Mouse (Mus musculus) heart, embryonic 12.5 days (tissue): ENCODE data around the gene Fam53b. TPM values are rescaled to one million over a fixed set of nuclear protein-coding genes. Genes with fewer than 3 reads are reported as not detected.
A peak's percentile ranks its signal among the peaks of the same experiment; 100 is the strongest.

Experiments used
- ATAC-seq: fragments of 200-750 bp; cut with Nextera tagmentation; 2 replicates; pipeline ENCODE4 v1.8.0; 2017; ENCODE audit warnings: moderate TSS enrichment, moderate library complexity; ENCODE audit not compliant: insufficient number of reproducible peaks, low FRiP score
- H3K27ac ChIP-seq: fragments of 300-500 bp; sonication (generic); 2 replicates; pipeline ENCODE4 v1.5.1; 2016; ENCODE audit warnings: mild to moderate bottlenecking, moderate library complexity; ENCODE audit not compliant: poor library complexity, severe bottlenecking
- H3K27me3 ChIP-seq: fragments of 300-500 bp; sonication (generic); replicated peaks from 2 replicates; pipeline ENCODE4 v1.6.1; 2016; ENCODE audit warnings: mild to moderate bottlenecking, moderate library complexity
- H3K36me3 ChIP-seq: fragments of 300-500 bp; sonication (generic); 2 replicates; pipeline ENCODE4 v1.6.1; 2016; ENCODE audit warnings: mild to moderate bottlenecking, moderate library complexity
- H3K4me1 ChIP-seq: fragments of 300-500 bp; sonication (generic); replicated peaks from 2 replicates; pipeline ENCODE4 v1.6.1; 2016; ENCODE audit warnings: mild to moderate bottlenecking
- H3K4me2 ChIP-seq: fragments of 300-500 bp; sonication (generic); 2 replicates; pipeline ENCODE4 v1.6.1; 2016; ENCODE audit warnings: mild to moderate bottlenecking, moderate library complexity
- H3K4me3 ChIP-seq: fragments of 300-500 bp; sonication (generic); 2 replicates; pipeline ENCODE4 v1.5.1; 2016; ENCODE audit warnings: mild to moderate bottlenecking
- H3K9ac ChIP-seq: fragments of 300-500 bp; sonication (generic); 2 replicates; pipeline ENCODE4 v1.6.1; 2016; ENCODE audit warnings: mild to moderate bottlenecking, moderate library complexity
- H3K9me3 ChIP-seq: fragments of 300-500 bp; sonication (generic); replicated peaks from 2 replicates; pipeline ENCODE4 v1.6.1; 2016; ENCODE audit warnings: mild to moderate bottlenecking, moderate library complexity
- WGBS: fragments of 180-500 bp; shearing (Covaris S2); methylation state at CpG from one replicate; pipeline ENCODE4 v1.1.7; 2016; 5-methylcytosine and 5-hydroxymethylcytosine counted together
- polyA plus RNA-seq: library from polyadenylated mRNA; unstranded; fragments of >200 nt; fragmentation: Nextera tagmentation; extraction: Ambion mirVana; gene quantifications from 2 replicates; pipeline ENCODE4 v1.2.1, GENCODE M21; 2016

The Fam53b gene
- polyA plus RNA-seq, 1 experiment from 2014 or later: 17.0 TPM

DNA sequence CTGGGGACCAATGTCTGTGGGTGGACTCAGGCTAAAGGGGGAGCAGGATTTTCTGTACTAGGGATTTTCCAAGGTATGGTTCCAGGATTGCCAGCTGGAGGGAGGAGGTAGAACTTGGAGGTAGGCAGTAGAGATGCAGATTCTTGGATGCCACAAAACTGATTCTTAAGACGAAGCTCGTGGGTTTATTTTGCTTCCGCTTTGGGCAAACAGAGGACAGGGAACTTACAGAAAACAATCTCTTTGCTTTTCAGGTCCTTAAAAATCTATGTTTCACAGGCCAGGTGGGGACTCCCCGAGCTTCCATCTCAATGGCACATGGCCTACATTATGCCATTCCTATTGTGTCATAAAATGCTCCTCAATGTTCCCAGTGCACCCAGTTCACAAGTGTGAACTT, 49.4 kb downstream of the Fam53b start:
- Histone ChIP-seq H3K27me3 (no peaks in the 10 kb centered on the region), H3K9ac (no peak overlapping the region), H3K4me3 (no peak overlapping the region), H3K36me3 (peaks cover 11% of the 10 kb centered on the region), H3K4me1 (peaks cover 32% of the 10 kb centered on the region), H3K9me3 (no peaks in the 10 kb centered on the region), H3K4me2 (no peak overlapping the region), H3K27ac (no peak overlapping the region)
- 90% methylated on average over 4 of the region's 4 CpGs for WGBS
- ATAC-seq: no peak

- 84% methylated on average over 5 of the region's 5 CpGs for WGBS
- no peak overlapping the region for H3K4me2 ChIP-seq
- H3K36me3 ChIP-seq: peaks cover 14% of the 10 kb centered on the region
These were observed 49.8 kb downstream of the Fam53b start for GRCm38 (mm10) chr7:132763911-132764310.

DNA sequence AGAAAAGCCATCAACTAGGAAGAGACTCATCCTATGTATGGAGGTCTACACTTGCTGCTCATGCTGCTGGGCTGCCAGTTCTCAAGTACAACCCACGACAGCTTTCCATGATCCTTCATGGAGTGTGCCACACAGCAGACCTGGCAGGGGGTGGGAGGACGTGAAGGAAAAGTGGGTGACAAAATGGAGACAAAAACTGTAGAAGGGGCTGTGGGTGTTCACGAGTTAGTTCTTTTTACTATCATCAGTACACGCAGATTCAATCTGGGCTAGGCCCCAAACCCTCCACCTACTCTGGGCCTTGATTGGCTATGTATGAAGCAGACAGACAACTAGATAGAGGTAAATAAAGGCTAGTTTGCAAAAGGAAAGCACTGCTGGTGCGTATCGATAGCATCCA, 50.3 kb downstream of the Fam53b start:
- peaks cover 32% of the 10 kb centered on the region for H3K4me1 ChIP-seq
- H3K9ac ChIP-seq: no peak overlapping the region
- H3K9me3 ChIP-seq: no peaks in the 10 kb centered on the region
- H3K36me3 ChIP-seq: peaks cover 20% of the 10 kb centered on the region
- H3K27ac ChIP-seq: no peak overlapping the region
- no peak overlapping the region for H3K4me2 ChIP-seq
- 87% methylated on average over 6 of the region's 6 CpGs for WGBS
- no peak overlapping the region for H3K4me3 ChIP-seq
- ATAC-seq: no peak
- no peaks in the 10 kb centered on the region for H3K27me3 ChIP-seq

More at GRCm38 (mm10) chr7:132763911-132764310, 49.8 kb downstream of the Fam53b start:
- no peak for ATAC-seq
- no peaks in the 10 kb centered on the region for H3K27me3 ChIP-seq
- no peak overlapping the region for H3K9ac ChIP-seq
- H3K9me3 ChIP-seq: no peaks in the 10 kb centered on the region
- peaks cover 32% of the 10 kb centered on the region for H3K4me1 ChIP-seq
- no peak overlapping the region for H3K4me3 ChIP-seq
- no peak overlapping the region for H3K27ac ChIP-seq

DNA sequence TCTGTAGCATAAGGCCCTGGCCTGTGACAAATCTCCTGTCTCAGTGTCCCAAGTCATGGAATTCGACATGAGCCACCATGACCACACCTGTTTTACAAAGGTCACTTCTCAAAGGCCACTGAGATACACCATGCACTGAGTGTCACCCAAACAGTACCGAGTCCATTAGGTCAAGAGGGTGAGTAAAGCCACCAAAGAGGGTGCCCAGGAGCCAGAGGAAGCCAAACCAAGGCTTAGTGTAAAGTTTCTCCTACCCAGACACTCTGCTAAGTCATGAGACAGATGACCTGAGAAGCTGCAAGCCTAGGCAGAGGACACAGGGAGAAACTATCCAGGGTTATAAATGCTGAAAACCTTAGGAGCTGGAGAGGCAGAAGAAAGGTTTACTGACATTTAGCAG, 52.3 kb downstream of the Fam53b start:
- WGBS: 82% methylated on average over 2 of the region's 2 CpGs
- peaks cover 30% of the 10 kb centered on the region for H3K36me3 ChIP-seq
- peaks cover 25% of the 10 kb centered on the region for H3K4me1 ChIP-seq

DNA sequence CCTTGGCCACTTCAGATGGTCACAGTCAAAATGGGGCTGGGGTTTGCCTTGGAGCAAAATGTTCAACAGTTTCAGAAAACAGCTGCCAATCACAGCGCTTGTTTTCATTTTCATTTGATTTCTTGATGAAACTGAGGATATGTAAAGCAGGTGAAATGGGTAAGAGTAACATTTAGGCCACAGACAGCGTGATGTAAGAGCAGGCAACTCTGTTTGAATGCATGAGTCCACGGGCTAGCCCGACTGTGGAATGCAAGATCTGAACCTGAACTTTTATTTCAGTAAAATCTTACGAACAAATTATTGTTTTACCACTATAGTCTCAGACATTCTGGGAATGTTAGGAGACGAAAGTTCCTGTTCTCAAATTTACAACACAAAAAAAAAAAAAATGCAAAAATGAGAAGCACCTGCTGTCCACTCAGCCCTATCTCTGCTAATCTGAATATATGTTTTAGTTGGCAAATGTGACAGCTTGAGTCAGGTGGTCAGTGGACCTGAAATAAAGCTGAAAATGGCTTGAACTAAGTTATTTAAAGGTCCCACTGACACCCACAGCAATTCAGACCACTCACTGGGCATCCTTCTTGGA, 53.0 kb downstream of the Fam53b start:
- H3K27me3 ChIP-seq: no peaks in the 10 kb centered on the region
- ATAC-seq: no peak
- H3K4me1 ChIP-seq: peaks cover 23% of the 10 kb centered on the region
- no peaks in the 10 kb centered on the region for H3K9me3 ChIP-seq
- peaks cover 30% of the 10 kb centered on the region for H3K36me3 ChIP-seq
- H3K4me3 ChIP-seq: no peak overlapping the region
- H3K9ac ChIP-seq: no peak overlapping the region
- H3K4me2 ChIP-seq: no peak overlapping the region
- WGBS: 89% methylated on average over 6 of the region's 6 CpGs
- no peak overlapping the region for H3K27ac ChIP-seq

More for the DNA sequence above, 52.3 kb downstream of the Fam53b start:
- Histone ChIP-seq H3K9ac (no peak overlapping the region), H3K27me3 (no peaks in the 10 kb centered on the region), H3K9me3 (no peaks in the 10 kb centered on the region), H3K4me2 (no peak overlapping the region), H3K27ac (no peak overlapping the region), H3K4me3 (no peak overlapping the region)
- no peak for ATAC-seq

GRCm38 (mm10) chr7:132759926-132760325, 53.8 kb downstream of the Fam53b start:
- Histone ChIP-seq H3K9me3 (no peaks in the 10 kb centered on the region), H3K9ac (no peak overlapping the region), H3K4me2 (no peak overlapping the region), H3K27me3 (no peaks in the 10 kb centered on the region), H3K27ac (no peak overlapping the region), H3K36me3 (peaks cover 30% of the 10 kb centered on the region), H3K4me1 (peaks cover 20% of the 10 kb centered on the region), H3K4me3 (no peak overlapping the region)
- no peak for ATAC-seq
- WGBS: 89% methylated on average over 6 of the region's 6 CpGs

DNA sequence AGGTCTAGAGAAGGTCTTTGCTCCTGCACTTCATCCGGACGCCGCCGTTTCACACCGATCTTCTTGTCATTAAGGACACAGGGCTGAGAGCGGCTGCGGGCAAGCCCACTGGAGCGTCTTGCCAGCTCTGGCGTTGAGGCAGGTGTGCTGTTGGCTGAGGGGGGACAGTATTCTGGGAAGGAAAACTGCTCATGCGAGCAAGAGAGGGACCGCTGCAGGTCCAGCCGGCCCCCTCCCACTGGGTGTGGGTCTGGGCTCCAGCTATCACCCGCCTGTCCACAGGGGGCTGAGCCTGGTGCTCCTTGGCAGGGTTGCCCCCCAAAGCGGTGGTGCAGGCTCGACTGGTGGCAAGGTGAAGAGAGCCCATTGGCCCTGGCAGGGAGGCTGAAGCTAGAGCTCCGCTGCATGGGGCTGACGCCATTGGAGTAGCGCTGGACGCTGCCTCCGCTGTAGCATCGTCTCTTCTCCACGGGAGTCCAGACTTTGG, 54.2 kb downstream of the Fam53b start:
- H3K4me1 ChIP-seq: peaks cover 22% of the 10 kb centered on the region
- no peaks in the 10 kb centered on the region for H3K27me3 ChIP-seq
- ATAC-seq: 0 out of 2 replicates have a peak, but pooled peaks have one; percentile 17
- no peak overlapping the region for H3K9ac ChIP-seq
- peaks cover 30% of the 10 kb centered on the region for H3K36me3 ChIP-seq
- WGBS: 95% methylated on average over 22 of the region's 22 CpGs
- H3K4me2 ChIP-seq: no peak overlapping the region
- no peak overlapping the region for H3K4me3 ChIP-seq
- no peak overlapping the region for H3K27ac ChIP-seq
- no peaks in the 10 kb centered on the region for H3K9me3 ChIP-seq

GRCm38 (mm10) chr7:132758875-132759274, 54.8 kb downstream of the Fam53b start:
- Histone ChIP-seq H3K27me3 (no peaks in the 10 kb centered on the region), H3K4me3 (no peak overlapping the region), H3K27ac (no peak overlapping the region), H3K9me3 (no peaks in the 10 kb centered on the region), H3K36me3 (peaks cover 30% of the 10 kb centered on the region), H3K4me2 (no peak overlapping the region), H3K4me1 (peaks cover 28% of the 10 kb centered on the region), H3K9ac (no peak overlapping the region)
- 80% methylated on average over 5 of the region's 5 CpGs for WGBS
- no peak for ATAC-seq

GRCm38 (mm10) chr7:132756325-132756724, 57.4 kb downstream of the Fam53b start:
- Histone ChIP-seq H3K9ac (no peak overlapping the region), H3K4me1 (peaks cover 37% of the 10 kb centered on the region), H3K4me3 (no peak overlapping the region), H3K36me3 (peaks cover 27% of the 10 kb centered on the region), H3K27ac (no peak overlapping the region), H3K4me2 (no peak overlapping the region), H3K9me3 (no peaks in the 10 kb centered on the region), H3K27me3 (no peaks in the 10 kb centered on the region)
- 89% methylated on average over 5 of the region's 5 CpGs for WGBS
- no peak for ATAC-seq

GRCm38 (mm10) chr7:132754389-132754750, 59.3 kb downstream of the Fam53b start:
- Histone ChIP-seq H3K9ac (no peak overlapping the region), H3K4me2 (no peak overlapping the region), H3K27me3 (no peaks in the 10 kb centered on the region), H3K4me1 (peaks cover 38% of the 10 kb centered on the region), H3K27ac (peak overlapping the region; percentile 59), H3K9me3 (no peaks in the 10 kb centered on the region), H3K4me3 (no peak overlapping the region), H3K36me3 (peaks cover 20% of the 10 kb centered on the region)
- peak; percentile 61; the same call in 1 of the 2 replicates for ATAC-seq
- 26% methylated on average over 3 of the region's 3 CpGs for WGBS

DNA sequence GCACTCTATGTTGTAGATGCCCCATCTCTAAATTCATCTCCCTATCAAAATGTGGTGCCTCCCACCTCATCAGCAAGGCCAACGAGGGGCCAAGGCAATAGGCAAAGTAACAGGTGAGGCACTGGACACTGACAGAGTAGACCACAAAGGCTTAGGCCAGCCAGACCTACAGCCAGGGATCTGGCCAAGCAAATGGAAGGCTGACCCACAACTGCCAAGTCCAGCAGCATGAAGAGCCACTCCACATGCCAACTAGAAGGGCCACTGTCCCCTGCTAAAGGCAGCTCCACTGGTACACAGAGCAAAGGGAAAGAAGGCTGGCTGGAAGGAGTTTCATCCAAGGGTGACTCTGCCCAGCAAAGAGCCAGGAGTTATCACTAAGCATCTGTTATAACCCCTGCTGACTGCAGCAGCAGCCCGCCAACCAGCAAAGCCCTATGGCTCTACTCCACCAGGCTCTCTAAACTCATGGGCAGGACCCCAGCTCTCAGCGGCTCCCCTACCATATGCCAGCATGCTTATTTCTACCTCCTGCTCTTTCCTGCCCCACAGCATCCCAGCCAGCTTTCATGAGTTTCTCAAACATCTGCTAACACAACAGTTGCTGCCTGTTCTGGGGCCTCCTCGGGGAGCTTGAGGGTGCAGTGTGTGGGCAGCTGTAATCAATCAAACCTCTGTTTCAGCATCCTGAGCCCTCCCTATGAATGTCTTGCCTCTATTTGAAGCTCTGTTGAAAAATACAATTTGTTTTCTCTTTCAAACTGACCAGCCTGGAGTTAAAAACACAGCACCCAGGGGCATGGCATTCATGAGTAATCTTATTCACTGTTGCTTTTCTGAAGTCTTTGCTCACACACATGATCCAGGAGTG, 59.9 kb downstream of the Fam53b start:
- no peak overlapping the region for H3K4me2 ChIP-seq
- H3K36me3 ChIP-seq: peaks cover 15% of the 10 kb centered on the region
- WGBS: 58% methylated on average over 4 of the region's 4 CpGs
- H3K4me1 ChIP-seq: peaks cover 38% of the 10 kb centered on the region
- H3K27me3 ChIP-seq: no peaks in the 10 kb centered on the region
- H3K9me3 ChIP-seq: no peaks in the 10 kb centered on the region
- H3K27ac ChIP-seq: peak overlapping the region; percentile 59
- no peak overlapping the region for H3K9ac ChIP-seq
- no peak; the same call in 1 of the 2 replicates for ATAC-seq
- no peak overlapping the region for H3K4me3 ChIP-seq
